Mouse (Mus musculus): ENCODE measurements around the gene Syt7. TPM values are rescaled to one million over a fixed set of nuclear protein-coding genes. Genes with fewer than 3 reads are reported as not detected.

Gene Syt7
- polyA plus RNA-seq, 1 experiment = 11.0 TPM

DNA sequence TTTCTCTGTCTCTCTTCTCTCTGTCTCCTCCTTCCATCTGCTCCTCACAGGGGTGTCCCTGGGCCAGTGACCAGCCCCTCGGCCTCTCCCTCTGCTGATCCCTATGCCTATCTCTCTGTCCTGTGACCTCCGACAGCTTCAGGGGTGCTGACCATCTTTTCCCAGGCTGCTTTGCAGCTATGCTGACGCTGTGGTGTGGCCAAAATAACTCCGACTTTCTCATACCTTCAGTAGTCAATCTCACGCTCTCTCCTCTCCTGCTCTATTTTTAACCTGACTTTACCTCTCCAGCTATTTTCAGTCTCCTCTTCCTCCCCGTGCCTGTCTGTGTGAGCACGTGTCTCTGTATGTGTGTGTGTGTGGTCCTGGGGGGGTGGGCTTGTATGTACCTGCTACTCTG lies 44.3 kb downstream of the Syt7 start:
- no peak for TF ChIP-seq CTCF (IDR thresholded peaks at IDR 0.05; ENCODE audit: control insufficient read depth, insufficient read depth, insufficient replicate concordance, low read depth, low read length)
- no peak for TF ChIP-seq POLR2A (IDR thresholded peaks at IDR 0.05; ENCODE audit: control insufficient read depth, low read depth, low read length)
- no peak overlapping the region for H3K27ac ChIP-seq (ENCODE audit: control insufficient read depth, insufficient read depth, low read depth, low read length)
- no peaks in the 10 kb centered on the region for H3K27me3 ChIP-seq (ENCODE audit: control insufficient read depth, insufficient read depth, low read length)

DNA sequence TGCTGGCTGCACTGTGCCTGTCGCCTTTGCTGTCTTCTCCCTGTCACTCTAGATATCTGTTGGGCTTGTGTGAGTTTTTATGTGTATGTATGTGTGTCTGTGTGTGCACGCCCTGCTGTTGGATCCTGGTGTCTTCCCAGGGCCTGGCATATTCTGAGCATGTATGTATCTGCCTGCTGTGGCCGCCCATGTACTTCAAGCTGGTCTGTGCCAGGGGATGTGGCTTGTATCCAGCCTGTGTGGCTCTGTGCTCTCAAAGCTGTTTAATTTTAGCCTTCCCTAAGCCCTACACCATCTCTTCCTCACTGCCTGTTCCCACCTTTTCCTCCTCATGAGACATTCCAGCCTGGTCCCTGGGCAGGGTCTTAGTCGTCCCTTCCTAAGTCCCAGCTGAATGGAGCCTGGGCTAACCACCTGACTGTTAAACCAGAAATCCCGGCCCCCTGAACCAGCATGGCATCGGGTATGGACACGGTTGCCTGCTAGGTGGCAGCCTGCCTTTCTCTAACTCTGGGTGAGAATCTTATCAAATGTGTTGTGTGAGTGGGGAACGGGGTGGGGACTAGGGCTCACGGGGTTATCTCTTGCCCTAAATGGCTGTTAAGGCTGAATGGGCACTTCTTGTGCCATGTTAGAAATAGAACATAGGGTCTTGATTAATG lies 45.1 kb downstream of the Syt7 start:
- TF ChIP-seq POLR2A (IDR thresholded peaks at IDR 0.05; ENCODE audit: control insufficient read depth, low read depth, low read length) (no peak), CTCF (IDR thresholded peaks at IDR 0.05; ENCODE audit: control insufficient read depth, insufficient read depth, insufficient replicate concordance, low read depth, low read length) (no peak)
- Histone ChIP-seq H3K27ac (ENCODE audit: control insufficient read depth, insufficient read depth, low read depth, low read length) (no peak overlapping the region), H3K36me3 (ENCODE audit: control insufficient read depth, insufficient read depth, low read length) (no peaks in the 10 kb centered on the region), H3K4me1 (ENCODE audit: control insufficient read depth, insufficient read depth, low read length) (no peaks in the 10 kb centered on the region), H3K27me3 (ENCODE audit: control insufficient read depth, insufficient read depth, low read length) (no peaks in the 10 kb centered on the region), H3K4me3 (ENCODE audit: control insufficient read depth, low read depth, low read length) (no peak overlapping the region)

More for the DNA sequence above, 44.3 kb downstream of the Syt7 start:
- Histone ChIP-seq H3K4me1 (ENCODE audit: control insufficient read depth, insufficient read depth, low read length) (no peaks in the 10 kb centered on the region), H3K4me3 (ENCODE audit: control insufficient read depth, low read depth, low read length) (no peak overlapping the region), H3K36me3 (ENCODE audit: control insufficient read depth, insufficient read depth, low read length) (no peaks in the 10 kb centered on the region)

DNA sequence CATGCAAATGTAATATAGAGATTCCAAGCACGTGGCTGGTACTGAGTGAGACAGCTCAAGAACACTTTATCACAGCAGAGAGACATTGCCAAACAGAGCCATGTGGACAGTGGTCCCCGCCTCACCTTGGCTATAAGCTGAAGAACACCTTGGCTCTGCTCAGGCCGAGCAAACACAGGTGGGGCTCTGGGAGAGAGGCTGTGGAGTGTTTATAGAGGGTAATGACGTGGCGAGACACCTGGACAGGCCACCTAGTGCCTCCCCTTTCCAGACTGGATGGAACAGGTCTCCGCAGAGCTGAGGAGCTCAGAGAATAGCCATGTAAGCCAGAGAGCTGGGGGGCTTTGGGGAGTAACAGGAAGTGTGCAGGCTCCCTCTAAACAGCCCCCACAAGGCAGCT lies 46.0 kb downstream of the Syt7 start:
- no peak for TF ChIP-seq POLR2A (IDR thresholded peaks at IDR 0.05; ENCODE audit: control insufficient read depth, low read depth, low read length)
- TF ChIP-seq CTCF (IDR thresholded peaks at IDR 0.05; ENCODE audit: control insufficient read depth, insufficient read depth, insufficient replicate concordance, low read depth, low read length) = no peak
- no peaks in the 10 kb centered on the region for H3K36me3 ChIP-seq (ENCODE audit: control insufficient read depth, insufficient read depth, low read length)
- H3K27ac ChIP-seq (ENCODE audit: control insufficient read depth, insufficient read depth, low read depth, low read length) = no peak overlapping the region
- no peaks in the 10 kb centered on the region for H3K4me1 ChIP-seq (ENCODE audit: control insufficient read depth, insufficient read depth, low read length)
- no peak overlapping the region for H3K4me3 ChIP-seq (ENCODE audit: control insufficient read depth, low read depth, low read length)
- H3K27me3 ChIP-seq (ENCODE audit: control insufficient read depth, insufficient read depth, low read length) = no peaks in the 10 kb centered on the region

DNA sequence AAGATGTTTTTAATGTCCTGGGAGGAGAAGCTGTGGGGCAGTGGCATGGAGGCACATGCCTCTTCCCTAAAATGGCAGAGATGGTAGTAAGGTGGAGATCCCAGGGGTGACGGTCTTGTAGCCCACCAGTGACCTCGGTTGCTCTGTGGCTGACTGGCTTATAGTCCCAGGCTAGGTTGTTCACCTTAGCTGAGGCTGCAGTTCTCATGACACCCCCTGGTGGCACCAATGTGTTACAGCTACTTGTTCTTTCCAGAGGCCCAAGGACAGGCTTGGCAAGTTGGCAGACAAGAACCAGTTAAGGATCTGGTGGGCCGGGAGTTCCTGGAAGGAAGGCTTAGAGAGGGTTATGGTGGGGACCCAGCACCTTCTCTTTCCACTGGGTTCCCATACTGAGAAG lies 47.0 kb downstream of the Syt7 start:
- no peak overlapping the region for H3K27ac ChIP-seq (ENCODE audit: control insufficient read depth, insufficient read depth, low read depth, low read length)
- no peaks in the 10 kb centered on the region for H3K4me1 ChIP-seq (ENCODE audit: control insufficient read depth, insufficient read depth, low read length)
- no peaks in the 10 kb centered on the region for H3K36me3 ChIP-seq (ENCODE audit: control insufficient read depth, insufficient read depth, low read length)
- TF ChIP-seq CTCF (IDR thresholded peaks at IDR 0.05; ENCODE audit: control insufficient read depth, insufficient read depth, insufficient replicate concordance, low read depth, low read length) = peak; percentile 58; the same call in 1 of the 2 replicates
- TF ChIP-seq POLR2A (IDR thresholded peaks at IDR 0.05; ENCODE audit: control insufficient read depth, low read depth, low read length) = no peak
- no peak overlapping the region for H3K4me3 ChIP-seq (ENCODE audit: control insufficient read depth, low read depth, low read length)
- H3K27me3 ChIP-seq (ENCODE audit: control insufficient read depth, insufficient read depth, low read length) = no peaks in the 10 kb centered on the region

DNA sequence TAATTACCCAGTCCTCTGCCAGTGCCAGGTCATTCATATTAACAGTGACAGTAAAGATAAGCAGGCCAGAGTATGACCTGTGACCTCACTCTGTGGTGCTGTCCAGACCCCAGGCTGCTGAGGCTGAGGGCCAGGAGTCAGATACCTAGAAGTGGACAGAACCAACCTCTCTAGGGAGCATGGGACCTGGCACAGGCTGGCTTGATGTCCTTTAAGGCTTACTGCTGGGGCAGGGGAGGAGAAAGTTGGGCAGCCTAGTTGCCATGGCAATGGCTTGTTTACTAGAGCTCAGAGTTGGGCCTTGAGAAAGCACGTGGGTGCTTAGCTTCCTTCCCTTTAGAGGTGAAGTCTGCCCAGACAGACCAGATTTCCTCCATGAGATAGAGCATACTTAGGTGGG lies 47.8 kb downstream of the Syt7 start:
- H3K4me1 ChIP-seq (ENCODE audit: control insufficient read depth, insufficient read depth, low read length) = no peaks in the 10 kb centered on the region
- TF ChIP-seq CTCF (IDR thresholded peaks at IDR 0.05; ENCODE audit: control insufficient read depth, insufficient read depth, insufficient replicate concordance, low read depth, low read length) (no peak), POLR2A (IDR thresholded peaks at IDR 0.05; ENCODE audit: control insufficient read depth, low read depth, low read length) (no peak)
- H3K27ac ChIP-seq (ENCODE audit: control insufficient read depth, insufficient read depth, low read depth, low read length) = no peak overlapping the region
- no peaks in the 10 kb centered on the region for H3K36me3 ChIP-seq (ENCODE audit: control insufficient read depth, insufficient read depth, low read length)
- H3K27me3 ChIP-seq (ENCODE audit: control insufficient read depth, insufficient read depth, low read length) = no peaks in the 10 kb centered on the region
- H3K4me3 ChIP-seq (ENCODE audit: control insufficient read depth, low read depth, low read length) = no peak overlapping the region

DNA sequence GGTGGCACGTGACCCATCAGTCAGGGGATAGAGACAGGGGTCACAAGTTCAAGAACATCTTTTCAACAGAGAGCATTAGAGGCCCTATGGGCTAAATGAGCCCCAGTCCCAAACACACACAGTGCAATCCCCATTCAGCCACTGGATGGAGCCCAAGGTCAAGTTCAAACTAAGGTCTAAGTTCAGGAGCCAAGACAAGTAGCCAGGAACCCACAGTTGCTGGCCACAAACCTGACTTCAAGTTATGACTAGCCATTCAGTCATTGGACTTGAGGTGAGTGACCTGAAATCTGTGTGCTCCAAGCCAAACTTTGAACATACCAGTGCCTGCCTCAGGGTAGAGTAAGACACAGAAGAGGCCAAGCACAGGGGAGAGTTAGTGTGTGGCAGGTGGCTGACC lies 48.6 kb downstream of the Syt7 start:
- no peaks in the 10 kb centered on the region for H3K27me3 ChIP-seq (ENCODE audit: control insufficient read depth, insufficient read depth, low read length)
- H3K27ac ChIP-seq (ENCODE audit: control insufficient read depth, insufficient read depth, low read depth, low read length) = no peak overlapping the region
- TF ChIP-seq POLR2A (IDR thresholded peaks at IDR 0.05; ENCODE audit: control insufficient read depth, low read depth, low read length) (no peak), CTCF (IDR thresholded peaks at IDR 0.05; ENCODE audit: control insufficient read depth, insufficient read depth, insufficient replicate concordance, low read depth, low read length) (no peak)
- no peaks in the 10 kb centered on the region for H3K36me3 ChIP-seq (ENCODE audit: control insufficient read depth, insufficient read depth, low read length)
- no peak overlapping the region for H3K4me3 ChIP-seq (ENCODE audit: control insufficient read depth, low read depth, low read length)
- no peaks in the 10 kb centered on the region for H3K4me1 ChIP-seq (ENCODE audit: control insufficient read depth, insufficient read depth, low read length)

DNA sequence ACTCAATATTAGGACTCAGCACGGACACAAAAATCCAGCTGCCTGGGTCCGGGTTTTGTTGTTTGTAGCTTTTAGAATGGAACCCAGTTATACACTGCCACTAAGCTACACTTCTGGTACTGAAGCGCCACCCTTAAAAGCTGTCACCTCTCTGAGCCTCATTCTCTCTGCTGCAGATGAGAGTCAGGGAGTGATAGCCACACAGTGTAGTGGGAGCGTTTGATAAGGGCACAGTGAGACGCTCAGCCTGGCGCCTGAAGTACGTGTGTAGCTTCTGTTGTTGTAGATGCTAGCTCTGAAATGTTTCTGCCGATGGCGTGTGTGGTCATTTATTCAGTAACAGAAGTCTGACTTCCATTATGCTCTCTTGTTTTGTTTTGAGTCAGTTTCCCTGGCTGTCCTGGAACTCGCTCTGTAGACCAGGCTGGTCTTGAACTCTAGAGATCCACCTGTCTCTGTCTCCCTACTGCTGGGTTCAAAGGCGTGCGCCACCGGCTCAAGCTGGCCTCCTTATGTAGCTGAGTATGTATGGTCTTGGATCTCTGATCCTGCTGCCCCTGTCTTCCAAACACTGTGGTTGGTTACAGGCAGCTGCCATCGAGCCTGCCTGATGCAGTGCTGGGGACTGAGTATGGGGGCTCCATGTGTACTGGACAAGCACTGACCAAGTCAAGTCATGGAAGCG lies 55.9 kb downstream of the Syt7 start:
- H3K36me3 ChIP-seq (ENCODE audit: control insufficient read depth, insufficient read depth, low read length) = no peaks in the 10 kb centered on the region
- H3K4me1 ChIP-seq (ENCODE audit: control insufficient read depth, insufficient read depth, low read length) = no peaks in the 10 kb centered on the region

More for the DNA sequence above, 55.9 kb downstream of the Syt7 start:
- H3K27ac ChIP-seq (ENCODE audit: control insufficient read depth, insufficient read depth, low read depth, low read length) = no peak overlapping the region
- no peaks in the 10 kb centered on the region for H3K27me3 ChIP-seq (ENCODE audit: control insufficient read depth, insufficient read depth, low read length)
- TF ChIP-seq CTCF (IDR thresholded peaks at IDR 0.05; ENCODE audit: control insufficient read depth, insufficient read depth, insufficient replicate concordance, low read depth, low read length) (no peak), POLR2A (IDR thresholded peaks at IDR 0.05; ENCODE audit: control insufficient read depth, low read depth, low read length) (no peak)
- no peak overlapping the region for H3K4me3 ChIP-seq (ENCODE audit: control insufficient read depth, low read depth, low read length)
